Mouse (Mus musculus) frontal cortex, postnatal 10 days (tissue): Measurements from ENCODE around the gene Unkl.

ENCODE experiments used
- DNase-seq, 2 experiments: peaks; one replicate each; pipeline ENCODE4 v3.0.0; 2022; ENCODE audit warnings: low spot score in 2 of 2, mixed read lengths in 1 of 2

Unkl gene

DNA sequence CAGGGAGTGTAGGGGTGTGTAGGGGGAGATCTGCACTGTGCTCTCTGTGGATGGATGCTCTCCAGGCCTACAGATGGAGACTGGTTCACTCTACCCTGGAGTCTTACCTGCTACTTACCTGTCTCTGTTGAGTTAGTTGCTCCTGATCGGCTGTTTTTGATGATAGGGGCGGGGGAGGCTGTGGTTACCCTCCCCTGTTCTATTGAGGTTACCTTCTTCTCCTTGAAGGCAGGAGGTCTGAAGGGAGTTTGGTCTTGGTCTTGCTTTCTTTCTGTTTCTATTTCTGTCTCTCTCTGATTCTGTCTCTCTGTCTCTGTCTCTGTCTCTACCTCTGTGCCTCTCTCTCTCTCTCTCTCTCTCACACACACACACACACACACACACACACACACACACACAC is 66.9 kb downstream of the Unkl start:
- no peak for DNase-seq

DNA sequence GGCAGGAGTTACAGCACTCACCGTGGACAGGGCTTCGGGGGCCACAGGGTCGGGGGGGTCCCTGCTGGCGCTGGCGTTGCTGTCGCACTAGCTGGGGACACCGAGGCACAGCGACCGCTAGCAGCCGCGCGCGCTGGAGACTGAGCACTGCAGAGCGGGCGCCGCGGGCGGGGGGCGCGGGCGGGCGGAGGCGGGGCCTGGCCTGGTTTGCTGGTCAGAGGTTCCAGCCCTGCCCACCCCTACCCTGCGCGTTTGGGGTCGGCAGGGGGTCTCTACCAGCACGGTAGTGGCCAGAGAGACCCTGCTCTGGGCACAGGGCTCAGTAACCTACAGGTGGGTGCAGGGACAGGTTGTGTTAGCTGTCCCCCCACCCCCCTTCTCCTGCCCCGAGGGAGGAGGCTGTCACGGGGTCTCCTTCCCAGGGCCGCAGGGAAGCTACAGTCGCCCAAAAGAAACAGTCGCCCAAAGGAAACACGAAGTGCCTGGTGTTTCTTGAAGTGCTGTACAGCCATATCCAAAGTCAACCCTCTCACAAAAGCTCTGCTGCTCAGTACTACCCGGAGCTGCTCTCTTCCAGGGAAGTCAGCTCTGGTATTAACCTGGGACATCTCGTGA is 68.0 kb downstream of the Unkl start, which contains the start of gene Baiap3:
Gene Baiap3 (minus strand): TSS at position 225 of the 615 bp plus-strand sequence.
- no peak for DNase-seq

DNA sequence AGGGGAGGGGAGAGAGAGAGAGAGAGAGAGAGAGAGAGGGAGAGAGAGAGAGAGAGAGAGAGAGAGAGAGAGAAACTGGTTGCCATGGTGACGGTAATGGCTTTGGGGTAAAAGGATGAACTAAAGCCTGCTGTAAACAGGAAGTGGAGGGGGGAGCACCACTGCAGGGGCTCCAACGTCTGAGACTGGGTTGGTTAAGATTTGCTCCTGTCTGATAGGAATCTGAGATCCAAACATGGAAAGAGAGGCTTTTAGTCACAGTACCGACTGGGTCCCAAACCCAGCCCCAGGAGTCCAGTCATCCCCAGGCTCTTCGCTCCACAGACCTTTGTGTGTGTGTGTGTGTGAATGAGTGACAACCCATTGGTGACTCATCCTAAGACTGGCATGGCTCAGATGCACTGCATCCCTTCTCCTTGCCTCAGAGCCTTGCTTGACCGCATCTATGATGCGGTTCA is 69.6 kb downstream of the Unkl start:
- no peak for DNase-seq

DNA sequence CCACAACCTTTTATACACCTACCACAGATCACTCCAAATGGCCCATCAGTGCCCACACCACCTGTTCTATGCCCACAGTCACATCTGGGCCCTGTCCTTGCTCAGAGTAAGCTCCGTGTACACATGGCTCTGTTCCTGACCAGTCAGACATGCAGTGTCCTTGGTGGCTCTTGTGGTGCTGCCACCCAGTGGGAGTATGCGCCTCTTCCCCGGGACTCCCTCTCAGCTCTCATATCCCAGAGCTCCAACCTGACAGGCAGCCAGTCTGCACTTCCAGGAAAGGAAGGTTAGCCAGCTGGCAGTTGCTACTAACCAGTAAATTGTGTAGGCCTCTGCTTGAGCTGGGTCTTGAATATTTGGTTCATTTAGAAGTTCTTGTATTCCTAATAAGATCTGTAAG is 76.3 kb downstream of the Unkl start:
- no peak for DNase-seq

DNA sequence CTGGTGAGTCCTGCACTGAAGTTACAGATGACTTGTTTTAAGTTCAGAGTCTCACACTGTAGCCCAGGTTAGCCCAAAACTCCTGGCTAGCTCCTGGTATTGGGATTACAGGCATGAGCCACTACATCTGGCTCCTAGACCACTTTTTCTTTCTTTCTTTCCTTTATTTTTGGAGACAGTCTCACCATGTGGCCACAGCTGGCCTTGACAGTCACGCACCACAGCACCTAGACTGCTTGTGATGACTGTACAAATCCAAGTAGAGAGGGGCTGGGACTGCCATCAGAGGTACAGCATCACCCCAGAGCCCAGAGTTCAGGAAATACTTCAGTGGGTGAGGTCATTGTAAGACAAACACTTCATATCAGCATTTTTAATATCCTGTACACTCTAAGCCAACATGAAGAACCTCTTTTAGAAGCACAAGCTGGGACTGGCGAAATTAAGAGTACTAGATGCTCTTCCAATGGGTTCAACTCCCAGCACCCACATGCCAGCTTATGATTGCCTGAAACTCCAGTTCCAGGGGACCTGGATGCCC is 82.7 kb downstream of the Unkl start:
- DNase-seq, result no peak

DNA sequence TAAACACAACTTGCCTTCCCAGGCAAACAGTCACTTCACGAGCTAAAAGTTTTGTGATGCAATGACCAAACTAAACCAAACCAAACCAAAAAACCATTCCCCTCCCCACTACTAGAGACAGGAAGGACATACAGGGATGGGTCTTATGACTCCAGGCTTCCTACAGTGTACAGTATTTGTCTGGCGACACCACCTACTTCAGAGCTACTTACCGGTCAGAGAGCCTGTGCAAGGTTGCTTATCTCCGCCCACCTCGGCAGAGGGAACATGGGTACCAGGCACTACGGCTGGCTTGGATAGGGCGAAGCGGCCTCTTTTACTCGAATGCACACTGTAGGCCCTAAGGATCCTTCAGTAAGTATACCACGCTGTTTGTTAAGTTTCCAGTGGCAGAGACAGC is 84.1 kb downstream of the Unkl start:
- no peak for DNase-seq

DNA sequence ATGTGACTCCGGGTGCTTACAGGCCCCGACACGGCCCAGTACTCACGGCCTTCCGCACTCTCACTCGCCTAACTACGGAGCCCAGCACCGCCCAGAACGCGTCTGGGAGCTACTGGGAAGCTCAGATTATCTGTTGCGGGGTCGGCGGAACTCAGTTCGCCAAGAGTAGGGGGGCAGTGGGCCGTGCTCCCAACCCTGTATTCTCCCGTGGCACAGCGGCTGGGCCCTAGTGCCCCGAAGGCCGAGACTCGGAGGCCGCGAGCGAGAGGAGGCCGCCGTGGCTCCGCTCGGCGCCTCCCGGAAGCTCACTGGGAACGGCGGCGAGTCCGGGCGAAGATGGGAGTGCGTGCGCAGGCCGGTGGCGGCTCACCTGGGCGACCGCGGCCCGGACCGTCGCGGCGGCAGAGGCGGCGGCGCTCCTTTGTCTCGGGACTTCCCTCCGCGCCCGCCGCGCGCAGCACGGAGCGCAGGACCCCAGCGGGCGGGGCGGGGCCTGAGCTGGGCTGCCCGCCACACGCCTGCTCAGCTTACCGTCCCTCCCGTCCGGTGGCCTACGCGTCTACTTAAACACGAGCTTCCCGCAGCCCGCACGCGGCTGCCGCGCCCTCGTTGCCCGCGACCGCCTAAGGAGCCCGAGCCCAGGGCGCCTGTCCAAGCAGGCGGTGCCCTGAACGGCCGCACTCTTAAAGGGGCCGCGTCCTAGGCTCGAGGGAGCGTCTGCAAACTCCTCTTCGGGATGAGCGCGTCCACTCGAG is 84.9 kb downstream of the Unkl start:
- DNase-seq, result peak; percentile 80 to 89

DNA sequence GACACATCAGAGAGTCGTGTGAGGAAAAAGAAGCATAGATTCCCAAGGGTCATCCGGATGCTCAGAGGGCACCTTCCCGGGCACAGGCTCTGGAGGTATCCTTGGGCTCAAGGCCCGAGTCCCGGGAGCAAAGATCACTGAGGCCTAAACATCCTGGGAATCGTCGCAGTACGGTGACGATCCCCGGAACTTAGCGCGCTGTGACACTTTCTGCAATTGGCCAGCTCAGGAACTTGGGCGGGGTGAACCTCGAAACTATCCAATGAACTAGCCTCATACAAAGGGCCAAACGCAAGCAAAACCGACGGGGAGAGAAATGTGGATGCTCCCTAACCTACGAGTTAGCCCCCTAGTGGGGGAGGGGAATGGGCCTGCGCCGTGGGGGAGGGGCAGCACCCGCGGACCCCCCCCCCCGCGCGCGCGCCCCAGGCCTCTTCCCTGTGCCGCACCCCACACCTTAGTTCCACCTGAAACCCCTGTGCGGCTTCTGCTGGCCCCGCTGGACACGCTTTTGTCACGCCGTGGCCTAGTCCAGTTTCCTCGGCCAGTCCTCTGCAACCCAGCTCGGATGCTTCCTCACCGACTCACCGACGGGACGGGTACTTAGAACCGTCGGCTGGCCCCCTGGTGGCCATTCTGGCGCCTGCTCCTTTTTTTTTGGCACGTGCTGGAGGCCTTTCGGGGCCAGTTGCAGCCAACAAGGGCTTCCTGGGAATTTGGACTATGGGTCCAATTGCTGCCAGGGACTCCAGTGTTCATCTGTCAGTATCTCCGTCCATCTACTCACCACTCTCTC is 85.7 kb downstream of the Unkl start:
- DNase-seq, result peak; percentile 91 to 94

DNA sequence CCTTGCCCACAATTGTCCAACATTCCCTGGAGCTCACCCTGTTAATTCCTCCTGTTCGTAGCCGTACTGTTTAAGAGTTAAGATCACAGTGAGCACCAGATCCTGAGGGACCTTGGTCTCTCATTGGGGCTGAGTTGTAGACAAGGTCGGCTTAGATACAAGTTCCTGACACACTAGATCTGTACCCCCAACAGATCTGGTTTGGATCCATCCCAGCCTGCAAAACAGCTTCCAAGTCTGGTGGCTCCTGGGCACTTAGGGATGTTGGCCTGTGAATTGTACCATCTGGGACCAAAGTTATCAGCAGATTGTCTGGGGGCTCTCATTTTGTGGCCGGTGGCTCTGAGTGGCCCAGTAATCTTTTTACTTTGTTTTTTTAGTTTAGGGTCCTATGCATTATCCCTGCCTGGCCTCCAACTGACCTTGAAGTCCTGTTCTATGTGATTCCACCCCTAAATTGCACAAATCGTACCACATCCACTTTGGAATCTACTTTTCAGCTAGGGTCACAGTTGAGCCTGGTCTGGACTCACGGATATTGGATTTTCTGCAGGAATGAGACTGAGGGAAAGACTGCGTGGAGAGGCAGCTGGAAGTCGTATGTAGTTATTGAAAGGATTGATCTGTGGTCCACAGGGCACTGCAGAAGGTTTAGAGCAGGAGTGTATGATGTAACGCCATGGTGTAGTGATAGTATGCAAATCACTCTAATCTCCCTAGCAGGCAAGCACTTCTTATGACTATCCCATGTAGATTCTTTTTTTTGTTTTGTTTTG is 86.6 kb downstream of the Unkl start, which contains the start of gene Ube2i:
Gene Ube2i (minus strand): TSS at position 52 of the 776 bp plus-strand sequence.
- DNase-seq, result no peak

DNA sequence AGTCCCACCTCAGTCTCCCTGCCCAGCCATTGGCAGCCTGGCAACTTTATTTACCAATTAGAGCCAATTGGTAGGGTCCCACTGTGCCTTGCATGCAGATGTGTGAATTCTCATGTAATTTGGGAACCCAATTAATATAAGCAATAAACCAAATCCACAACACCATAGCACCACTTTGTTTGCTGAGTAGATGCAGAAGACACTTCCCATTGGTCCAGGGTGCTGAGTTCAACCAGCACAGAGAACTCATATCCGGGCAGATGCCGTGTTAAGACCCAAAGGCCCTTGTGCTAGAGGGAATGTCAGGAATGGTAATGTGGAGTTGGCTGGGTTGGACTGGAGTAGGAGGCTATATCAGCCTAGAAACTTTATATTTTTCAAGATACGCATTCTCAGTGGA is 87.6 kb downstream of the Unkl start:
- no peak for DNase-seq

DNA sequence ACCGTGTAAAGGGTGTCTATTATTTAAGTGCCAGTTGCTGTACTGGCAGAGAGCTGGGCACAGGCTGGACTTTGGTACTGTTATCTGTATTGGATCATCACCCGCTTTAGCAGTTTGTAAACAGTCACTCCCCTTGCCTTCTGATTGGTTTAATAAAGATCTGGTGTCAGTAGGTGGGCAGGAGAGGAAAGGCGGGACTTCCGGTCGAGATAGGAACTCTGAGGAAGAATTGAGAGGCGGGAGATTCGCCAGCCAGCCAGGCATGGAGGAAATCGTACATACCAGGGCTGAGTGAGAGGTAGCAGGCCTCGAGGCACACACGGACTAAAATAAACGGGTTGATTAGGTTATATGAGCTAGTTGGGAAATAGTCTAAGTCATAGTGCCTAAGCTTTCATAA is 93.9 kb downstream of the Unkl start:
- DNase-seq, result no peak
